ENCODE assay signal across 17 mouse cellular contexts in genomic region chr11:51625187-51625820, GRCm38 (mm10). TPM values are rescaled to one million over a fixed set of nuclear protein-coding genes. Genes with fewer than 3 reads are reported as not detected.
DNase-seq lines count a peak whose midpoint lies in the region; ATAC-seq and TF ChIP-seq lines count a peak whose summit lies in the region.
"Had no signal": no experiment of that assay in that cellular context is flagged by ENCODE, and none has a peak within 500 bp of the region (broad histone marks: within the 10 kb centered on the region; RNA-seq: fewer than 3 reads in every experiment).

No protein-coding gene starts in this region.

- peaks cover 15% of the 10 kb centered on the region; the same call in 1 of the 2 replicates for H3K4me1 ChIP-seq in heart, embryonic 11.5 days (ENCODE audit: control insufficient read depth, insufficient read depth, low read length)
- H3K4me1 ChIP-seq in E14TG2a.4 (replicated peaks; ENCODE audit: low read depth, low read length): peaks cover 94% of the 10 kb centered on the region
- peaks cover 7% of the 10 kb centered on the region; the same call in 1 of the 2 replicates for H3K4me1 ChIP-seq in liver, postnatal 0 days (ENCODE audit: insufficient read depth)

- H3K9me3 ChIP-seq in heart, embryonic 11.5 days (replicated peaks; ENCODE audit: control insufficient read depth, low read length): no peaks in the 10 kb centered on the region
- H3K9me3 ChIP-seq in E14TG2a.4 (ENCODE audit: low read length): no peaks in the 10 kb centered on the region
- no peaks in the 10 kb centered on the region for H3K9me3 ChIP-seq in liver, postnatal 0 days (ENCODE audit: low read length)
- H3K9me3 ChIP-seq: embryonic facial prominence, embryonic 12.5 days; hindbrain, embryonic 13.5 days; midbrain, embryonic 12.5 days; neural tube, embryonic 15.5 days had no signal

- no peak for DNase-seq in heart, adult 18-20 months
- peak; percentile 56 for DNase-seq in brain, adult 2 months (ENCODE audit: low read depth, low spot score)
- DNase-seq in liver, postnatal 0 days: no peak
- DNase-seq in kidney, adult 11 months: no peak
- DNase-seq in testis, postnatal 10 days (ENCODE audit: low spot score): no peak
- no peak for DNase-seq in adrenal gland, adult 18-20 months (ENCODE audit: low spot score in 2 of 2)
- DNase-seq: adrenal gland, adult 8-10 months; cerebellum, adult 9-11 months; kidney, postnatal 10 days; lung, postnatal 14 days had no signal

- ATAC-seq in heart, embryonic 11.5 days (replicated peaks; ENCODE audit: insufficient number of reproducible peaks, low FRiP score, low TSS enrichment): 0 out of 2 replicates have a peak, but pooled peaks have one; percentile 15
- ATAC-seq in liver, postnatal 0 days: peak; percentile 44; the same call in 1 of the 2 replicates
- ATAC-seq: intestine, embryonic 16.5 days had no signal

- H3K36me3 ChIP-seq in heart, embryonic 11.5 days (ENCODE audit: control insufficient read depth, insufficient read depth, low read length): peaks cover 45% of the 10 kb centered on the region
- peaks cover 100% of the 10 kb centered on the region for H3K36me3 ChIP-seq in E14TG2a.4 (ENCODE audit: insufficient read depth, low read length)
- H3K36me3 ChIP-seq in liver, postnatal 0 days (replicated peaks; ENCODE audit: insufficient read depth, low read length): peaks cover 63% of the 10 kb centered on the region

- H3K27me3 ChIP-seq in heart, embryonic 11.5 days (ENCODE audit: control insufficient read depth, insufficient read depth, low read length): no peaks in the 10 kb centered on the region
- no peaks in the 10 kb centered on the region for H3K27me3 ChIP-seq in E14TG2a.4 (ENCODE audit: insufficient read depth, low read length)
- H3K27me3 ChIP-seq in liver, postnatal 0 days (ENCODE audit: insufficient read depth, low read length): no peaks in the 10 kb centered on the region
- H3K27me3 ChIP-seq: embryonic facial prominence, embryonic 12.5 days; hindbrain, embryonic 13.5 days; midbrain, embryonic 12.5 days; neural tube, embryonic 15.5 days had no signal

- no peak for TF ChIP-seq EP300 in liver, postnatal 0 days (IDR thresholded peaks at IDR 0.05; ENCODE audit: low read depth)

- H3K4me2 ChIP-seq in heart, embryonic 11.5 days: no peak overlapping the region
- no peak overlapping the region for H3K4me2 ChIP-seq in liver, postnatal 0 days (ENCODE audit: low read depth, low read length)
- H3K4me2 ChIP-seq: embryonic facial prominence, embryonic 12.5 days; hindbrain, embryonic 13.5 days; midbrain, embryonic 12.5 days; neural tube, embryonic 15.5 days had no signal

- no peak overlapping the region for H3K9ac ChIP-seq in heart, embryonic 11.5 days (ENCODE audit: low read depth, low read length)
- no peak overlapping the region for H3K9ac ChIP-seq in liver, postnatal 0 days (replicated peaks)
- H3K9ac ChIP-seq: embryonic facial prominence, embryonic 12.5 days; hindbrain, embryonic 13.5 days; midbrain, embryonic 12.5 days; neural tube, embryonic 15.5 days had no signal

- no peak overlapping the region for H3K27ac ChIP-seq in heart, embryonic 11.5 days (ENCODE audit: low read depth, low read length)
- no peak overlapping the region for H3K27ac ChIP-seq in liver, postnatal 0 days (ENCODE audit: low read depth)
- H3K27ac ChIP-seq: embryonic facial prominence, embryonic 12.5 days; hindbrain, embryonic 13.5 days; midbrain, embryonic 12.5 days; neural tube, embryonic 15.5 days had no signal

- 76% methylated on average over 5 of the region's 5 CpGs for WGBS in heart, embryonic 11.5 days (ENCODE audit: insufficient replicate concordance)
- 71% methylated on average over 5 of the region's 5 CpGs for WGBS in liver, postnatal 0 days (ENCODE audit: insufficient replicate concordance)

- no peak overlapping the region for H3K4me3 ChIP-seq in heart, embryonic 11.5 days (ENCODE audit: low read depth, low read length)
- H3K4me3 ChIP-seq in E14TG2a.4 (replicated peaks; ENCODE audit: low read length): peak overlapping the region; percentile 20
- no peak overlapping the region for H3K4me3 ChIP-seq in liver, postnatal 0 days (ENCODE audit: low read depth, low read length)
- H3K4me3 ChIP-seq: embryonic facial prominence, embryonic 12.5 days; hindbrain, embryonic 13.5 days; midbrain, embryonic 12.5 days; neural tube, embryonic 15.5 days had no signal

- no peak for TF ChIP-seq CTCF in E14TG2a.4 (conservative IDR thresholded peaks at IDR 0.05; ENCODE audit: low read length)
- no peak for TF ChIP-seq CTCF in liver, postnatal 0 days (IDR thresholded peaks at IDR 0.05; ENCODE audit: low read depth)

RNA-seq across cellular contexts. Expression of gene Nhp2, which starts 5.8 kb away (rescaled TPM):
- 114 and 131 TPM in 2 replicates for polyA plus RNA-seq in heart, embryonic 11.5 days (2014; fragmentation: Nextera tagmentation; extraction: Ambion mirVana)
- 10 to 100 TPM; 21.8 to 23.6 TPM for total RNA-seq in heart, adult 18-20 months (2021)
- 70.1 and 76.2 TPM in 2 replicates for polyA plus RNA-seq in liver, postnatal 0 days (2015; fragmentation: Nextera tagmentation; extraction: Ambion mirVana)
- total RNA-seq in adrenal gland, adult 18-20 months (2021): 10 to 100 TPM; 53.3 to 68.6 TPM

RNA-seq across cellular contexts. Expression of gene Rmnd5b, which starts 10.4 kb away (rescaled TPM):
- polyA plus RNA-seq in heart, embryonic 11.5 days (2014; fragmentation: Nextera tagmentation; extraction: Ambion mirVana): 29.7 and 32.2 TPM in 2 replicates
- total RNA-seq in heart, adult 18-20 months (2021): 10 to 100 TPM; 15.7 to 16.4 TPM
- polyA plus RNA-seq in liver, postnatal 0 days (2015; fragmentation: Nextera tagmentation; extraction: Ambion mirVana): 13.0 and 16.0 TPM in 2 replicates
- total RNA-seq in adrenal gland, adult 18-20 months (2021): 10 to 100 TPM; 30.0 to 47.2 TPM

RNA-seq across cellular contexts. Expression of gene Hnrnpab, which starts 18.7 kb away (rescaled TPM):
- polyA plus RNA-seq in heart, embryonic 11.5 days (2014; fragmentation: Nextera tagmentation; extraction: Ambion mirVana): 362 and 384 TPM in 2 replicates
- total RNA-seq in heart, adult 18-20 months (2021): 100 to 1,000 TPM; 132 to 133 TPM
- 114 and 130 TPM in 2 replicates for polyA plus RNA-seq in liver, postnatal 0 days (2015; fragmentation: Nextera tagmentation; extraction: Ambion mirVana)
- total RNA-seq in adrenal gland, adult 18-20 months (2021): 100 to 1,000 TPM; 254 to 336 TPM

RNA-seq across cellular contexts. Expression of gene N4bp3, which starts 25.3 kb away (rescaled TPM):
- polyA plus RNA-seq in heart, embryonic 11.5 days (2014; fragmentation: Nextera tagmentation; extraction: Ambion mirVana): 4.2 and 6.4 TPM in 2 replicates
- 10 to 100 TPM in 1 of 2 experiments, 1 to 10 TPM in 1; 9.4 to 11.4 TPM for total RNA-seq in heart, adult 18-20 months (2021)
- polyA plus RNA-seq in liver, postnatal 0 days (2015; fragmentation: Nextera tagmentation; extraction: Ambion mirVana): 2.4 and 2.8 TPM in 2 replicates
- total RNA-seq in adrenal gland, adult 18-20 months (2021): 1 to 10 TPM; 6.3 to 7.7 TPM

RNA-seq across cellular contexts. Expression of gene D930048N14Rik, which starts 25.4 kb away (rescaled TPM):
- 0.59 and 0.97 TPM in 2 replicates for polyA plus RNA-seq in heart, embryonic 11.5 days (2014; fragmentation: Nextera tagmentation; extraction: Ambion mirVana)
- under 1 TPM; 0.37 to 0.54 TPM for total RNA-seq in heart, adult 18-20 months (2021)
- 0.15 and 0.34 TPM in 2 replicates for polyA plus RNA-seq in liver, postnatal 0 days (2015; fragmentation: Nextera tagmentation; extraction: Ambion mirVana)
- 1 to 10 TPM; 1.3 TPM for total RNA-seq in adrenal gland, adult 18-20 months (2021)
